Mouse (Mus musculus) ES-E14 (cell line): Measurements from ENCODE around the gene Hist4h4. TPM values are rescaled to one million over a fixed set of nuclear protein-coding genes. Genes with fewer than 3 reads are reported as not detected.

Source experiments
- DNase-seq: peaks from one replicate; pipeline ENCODE4 v3.0.0-alpha.2; 2013; ENCODE audit warnings: low read depth, low spot score
- H3K27ac ChIP-seq: 2 replicates; pipeline ENCODE4 v1.5.1; 2012; ENCODE audit warnings: low read depth, mild to moderate bottlenecking, low read length, moderate library complexity, mixed read lengths; ENCODE audit not compliant: poor library complexity, insufficient read depth, severe bottlenecking
- H3K36me3 ChIP-seq: 2 replicates; pipeline ENCODE4 v1.6.1; 2012; ENCODE audit warnings: mild to moderate bottlenecking, low read length, moderate library complexity, mixed read lengths; ENCODE audit not compliant: control insufficient read depth, poor library complexity, insufficient read depth, severe bottlenecking
- H3K4me1 ChIP-seq, 2 experiments: fragments of 150-350 bp in 1 of 2; sonication (generic) in 1 of 2; 2 replicates each; pipeline ENCODE4 v1.6.1; 2012; ENCODE audit warnings: low read length in 2 of 2, mild to moderate bottlenecking in 1 of 2, mixed read lengths in 1 of 2; ENCODE audit not compliant: control insufficient read depth in 2 of 2, insufficient read depth in 2 of 2, poor library complexity in 1 of 2
- H3K4me3 ChIP-seq, 2 experiments: fragments of 150-350 bp in 1 of 2; sonication (generic) in 1 of 2; 2 replicates each; pipeline ENCODE4 v1.5.1; 2012; ENCODE audit warnings: low read length in 2 of 2, low read depth in 1 of 2, mild to moderate bottlenecking in 1 of 2, mixed read lengths in 1 of 2; ENCODE audit not compliant: insufficient read depth in 1 of 2, poor library complexity in 1 of 2, severe bottlenecking in 1 of 2
- H3K9ac ChIP-seq: 2 replicates; pipeline ENCODE4 v1.6.1; 2012; ENCODE audit warnings: low read depth, mild to moderate bottlenecking, low read length, mixed read lengths; ENCODE audit not compliant: poor library complexity, insufficient read depth, severe bottlenecking
- H3K9me3 ChIP-seq: fragments of 150-350 bp; sonication (generic); 2 replicates; pipeline ENCODE4 v1.6.1; 2012; ENCODE audit warnings: low read depth, mild to moderate bottlenecking, low read length; ENCODE audit not compliant: control insufficient read depth, insufficient read depth
- CHD2 ChIP-seq: IDR thresholded peaks from 2 replicates; pipeline ENCODE4 v1.6.1; 2014; ENCODE audit warnings: mild to moderate bottlenecking, low read depth, low read length, inconsistent platforms
- HCFC1 ChIP-seq: IDR thresholded peaks from 2 replicates; pipeline ENCODE4 v1.6.1; 2012; ENCODE audit warnings: low read length, inconsistent platforms, borderline replicate concordance; ENCODE audit not compliant: insufficient read depth
- MAFK ChIP-seq: IDR thresholded peaks from 2 replicates; pipeline ENCODE4 v1.6.1; 2014; ENCODE audit warnings: mild to moderate bottlenecking, low read depth, low read length, inconsistent platforms; ENCODE audit not compliant: insufficient read depth
- ZC3H11A ChIP-seq: IDR thresholded peaks from 2 replicates; pipeline ENCODE4 v1.6.1; 2012; ENCODE audit warnings: low read depth, mild to moderate bottlenecking, inconsistent platforms, low read length, borderline replicate concordance
- ZNF384 ChIP-seq: IDR thresholded peaks from 2 replicates; pipeline ENCODE4 v1.6.1; 2012; ENCODE audit warnings: low read depth, low read length, inconsistent platforms
- in situ Hi-C, 2 experiments: fragments of 600-800 bp; cut with MboI; formaldehyde crosslinking; loops; one replicate each; pipeline ENCODE4 v1.15.1; 2025; ENCODE audit warnings: low sequenced_read_pairs in 2 of 2, inconsistent platforms in 1 of 2; ENCODE audit not compliant: unreplicated experiment in 2 of 2
- total RNA-seq: library from RNA; depleted of rRNA; stranded (reverse); fragments of 300-350 nt; gene quantifications from 2 replicates; pipeline ENCODE4 v1.2.3, GENCODE M21; 2012; rRNA removed

The Hist4h4 gene
- total RNA-seq, 1 experiment = 110 TPM

GRCm38 (mm10) chr6:136769859-136770258 lies 34.4 kb downstream of the Hist4h4 start:
- Histone ChIP-seq H3K4me1 (no peaks in the 10 kb centered on the region), H3K36me3 (no peaks in the 10 kb centered on the region), H3K9ac (no peak overlapping the region), H3K9me3 (no peaks in the 10 kb centered on the region), H3K27ac (no peak overlapping the region), H3K4me3 (no peak overlapping the region)
- TF ChIP-seq HCFC1 = no peak
- TF ChIP-seq ZNF384 = no peak
- TF ChIP-seq CHD2 = no peak
- no peak for TF ChIP-seq ZC3H11A
- TF ChIP-seq MAFK = no peak
- DNase-seq = no peak
- in situ Hi-C loops = no loop called here

GRCm38 (mm10) chr6:136769143-136769542 lies 35.1 kb downstream of the Hist4h4 start:
- in situ Hi-C loops = no loop called here
- DNase-seq = no peak
- TF ChIP-seq ZNF384 = no peak
- no peak for TF ChIP-seq CHD2
- TF ChIP-seq ZC3H11A = no peak
- TF ChIP-seq HCFC1 = no peak
- TF ChIP-seq MAFK = no peak
- Histone ChIP-seq H3K4me1 (no peaks in the 10 kb centered on the region), H3K36me3 (no peaks in the 10 kb centered on the region), H3K27ac (no peak overlapping the region), H3K9me3 (no peaks in the 10 kb centered on the region), H3K9ac (no peak overlapping the region), H3K4me3 (no peak overlapping the region)

GRCm38 (mm10) chr6:136763912-136764311 lies 40.3 kb downstream of the Hist4h4 start:
- Histone ChIP-seq H3K36me3 (no peaks in the 10 kb centered on the region), H3K9me3 (no peaks in the 10 kb centered on the region), H3K4me3 (no peak overlapping the region), H3K9ac (no peak overlapping the region), H3K4me1 (no peaks in the 10 kb centered on the region), H3K27ac (no peak overlapping the region)
- TF ChIP-seq HCFC1 (no peak), ZC3H11A (no peak), ZNF384 (no peak), CHD2 (no peak), MAFK (no peak)
- in situ Hi-C loops = no loop called here
- no peak for DNase-seq

Other genes starting within 250 kb of the Hist4h4 start
- 2.5 and 3.0 TPM in 2 replicates for gene Plbd1, start 142.5 kb downstream of the Hist4h4 start, total RNA-seq
- gene Gucy2c, start 22.6 kb downstream of the Hist4h4 start, total RNA-seq = 0.09 and 0.11 TPM in 2 replicates
- gene H2afj, start 3.8 kb upstream of the Hist4h4 start, total RNA-seq = 185 and 274 TPM in 2 replicates
- 0.90 and 1.2 TPM in 2 replicates for gene BC049715, start 23.2 kb upstream of the Hist4h4 start, total RNA-seq
- 33.5 and 41.7 TPM in 2 replicates for gene Wbp11, start 23.8 kb upstream of the Hist4h4 start, total RNA-seq
- not detected in 2 replicates for gene Smco3, start 31.0 kb upstream of the Hist4h4 start, total RNA-seq
- gene Art4, start 53.3 kb upstream of the Hist4h4 start, total RNA-seq = 0.32 TPM in 1 of 2 replicates, not detected in the other
- gene Mgp, start 71.4 kb upstream of the Hist4h4 start, total RNA-seq = not detected in 2 replicates
- gene Erp27, start 117.8 kb upstream of the Hist4h4 start, total RNA-seq = not detected in 2 replicates
- 0.45 TPM in 1 of 2 replicates, not detected in the other for gene Pde6h, start 119.4 kb upstream of the Hist4h4 start, total RNA-seq
- gene Arhgdib, start 137.5 kb upstream of the Hist4h4 start, total RNA-seq = 6.7 and 20.9 TPM in 2 replicates